Mouse (Mus musculus): ENCODE measurements around the gene Zfp444.

Gene Zfp444

DNA sequence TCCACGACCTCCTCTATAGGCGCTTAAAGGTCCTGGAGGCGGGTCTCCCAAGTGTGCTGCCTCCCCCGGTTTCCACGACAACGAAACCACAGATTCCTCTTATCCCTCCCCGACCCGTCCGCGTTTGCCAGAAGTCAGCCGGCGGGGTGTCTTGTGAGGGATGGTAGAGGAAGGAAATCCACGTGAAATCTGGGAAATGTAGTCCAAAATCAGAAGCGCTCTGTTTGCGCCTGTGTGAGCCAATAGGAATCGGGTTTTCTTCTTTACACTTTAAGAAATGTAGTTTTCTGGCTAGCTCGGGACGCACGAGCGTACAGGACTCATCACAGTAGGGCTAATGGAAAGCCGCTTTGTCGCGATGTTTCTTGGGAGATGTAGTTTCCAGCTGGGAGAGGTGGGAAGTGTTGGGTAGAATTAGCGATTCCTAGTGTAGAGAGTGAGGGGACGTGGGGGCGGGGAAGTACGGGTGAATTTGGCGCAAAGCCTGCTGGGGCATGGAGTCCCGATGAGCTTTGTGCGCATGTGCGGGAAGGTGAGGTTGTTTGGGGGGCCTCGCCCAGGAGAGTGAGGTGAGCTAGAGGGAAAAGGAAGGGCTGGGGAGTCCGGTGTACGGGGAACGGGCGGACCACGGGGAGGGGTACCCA lies at the start of gene Zfp444:
Zfp444 (plus strand) TSS at position 221 of the 644 bp plus-strand sequence.
- peak; percentile 81 for DNase-seq (ENCODE audit: low spot score)

DNA sequence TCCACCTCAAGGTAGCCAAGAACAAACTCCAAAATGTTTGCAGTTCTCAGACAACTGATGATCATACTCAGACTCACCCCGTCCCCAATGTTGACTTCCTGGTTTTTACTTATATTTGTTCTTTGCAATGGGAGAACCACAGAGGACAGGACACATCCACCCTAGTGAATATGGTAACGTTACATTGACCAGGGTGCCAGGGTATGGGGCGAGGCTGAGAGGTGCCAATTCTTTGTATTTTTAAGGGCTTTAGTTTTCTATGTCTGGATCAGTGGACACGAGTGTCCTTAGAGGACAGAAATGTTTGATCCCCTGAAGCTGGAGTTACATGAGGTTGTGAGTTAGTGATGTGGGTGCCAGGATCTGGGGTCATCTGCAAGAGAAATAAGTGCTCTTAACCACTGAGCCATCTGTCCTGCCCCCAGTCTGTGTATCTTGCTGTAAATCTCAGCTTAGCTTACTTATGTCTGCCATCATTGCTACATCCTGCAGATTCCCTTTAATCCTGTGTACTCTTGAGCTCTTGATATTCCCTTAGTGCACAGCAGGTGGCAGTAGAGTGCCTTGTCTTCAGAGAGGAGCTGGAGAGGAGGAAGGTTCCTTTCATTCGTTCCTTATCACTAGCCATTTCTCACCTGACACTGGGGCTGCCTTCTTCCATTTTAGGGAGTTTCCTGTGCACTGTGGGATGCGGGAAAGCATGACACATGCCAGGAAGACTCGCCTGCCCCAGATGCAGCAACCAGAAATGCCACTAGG lies 45.2 kb upstream of the Zfp444 start:
- peak; percentile 39 for DNase-seq (ENCODE audit: low spot score)

DNA sequence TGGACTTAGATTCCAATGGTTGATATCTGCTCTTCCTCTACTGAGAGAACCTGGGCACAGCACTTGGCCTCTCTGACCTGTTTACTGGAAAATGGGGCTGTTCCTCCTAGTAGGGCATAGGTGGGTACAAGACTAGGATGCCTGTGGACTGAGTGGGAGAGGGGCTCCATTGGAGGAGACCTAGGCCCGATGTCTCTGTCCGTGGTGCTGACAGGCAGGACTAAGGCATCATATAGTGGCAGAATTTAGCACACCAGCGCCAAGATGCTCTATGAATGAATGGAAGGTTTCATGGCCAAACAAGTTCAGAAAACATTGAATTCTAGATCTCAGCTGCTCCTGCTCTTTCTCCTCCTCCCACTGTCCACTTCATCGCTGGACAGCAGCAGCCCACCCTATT lies 41.7 kb upstream of the Zfp444 start:
- DNase-seq (ENCODE audit: low spot score) = no peak

DNA sequence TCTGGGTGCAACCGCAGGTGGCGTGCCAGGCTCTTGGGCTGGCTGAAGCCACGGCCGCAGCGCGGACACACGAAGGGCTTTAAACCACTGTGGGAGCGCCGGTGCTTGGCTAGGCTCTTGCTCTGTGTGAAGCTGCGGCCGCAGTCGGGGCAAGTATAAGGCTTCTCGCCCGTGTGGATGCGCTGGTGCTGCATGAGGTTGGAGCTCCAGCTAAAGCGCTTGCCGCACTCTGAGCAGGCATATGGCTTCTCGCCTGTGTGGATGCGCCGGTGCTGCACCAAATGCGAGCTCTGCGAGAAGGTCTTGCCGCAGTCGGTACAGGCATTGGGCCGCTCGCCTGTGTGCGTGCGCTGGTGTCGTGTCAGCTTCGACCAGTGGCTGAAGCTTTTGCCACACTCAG lies 39.4 kb upstream of the Zfp444 start:
- no peak for DNase-seq (ENCODE audit: low spot score)

DNA sequence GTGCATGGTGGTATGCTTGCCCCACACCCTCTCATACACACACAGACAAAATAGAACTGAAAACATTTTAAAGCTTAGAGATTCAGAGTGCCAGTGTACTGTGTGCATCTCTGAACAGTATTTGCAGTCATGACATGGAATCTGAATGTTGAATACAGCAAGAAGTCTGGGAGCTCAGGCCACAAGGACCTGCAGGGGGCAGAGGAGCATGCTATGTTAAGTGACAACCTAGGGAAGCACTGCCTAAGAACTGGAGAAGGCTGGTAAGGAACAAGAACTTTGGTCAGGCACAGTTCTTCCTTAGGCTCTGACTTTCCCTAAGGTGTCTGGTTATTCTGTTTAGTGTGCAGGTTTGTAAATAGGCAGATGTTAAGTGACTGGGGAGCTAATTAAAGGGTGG lies 35.5 kb upstream of the Zfp444 start:
- no peak for DNase-seq (ENCODE audit: low spot score)

DNA sequence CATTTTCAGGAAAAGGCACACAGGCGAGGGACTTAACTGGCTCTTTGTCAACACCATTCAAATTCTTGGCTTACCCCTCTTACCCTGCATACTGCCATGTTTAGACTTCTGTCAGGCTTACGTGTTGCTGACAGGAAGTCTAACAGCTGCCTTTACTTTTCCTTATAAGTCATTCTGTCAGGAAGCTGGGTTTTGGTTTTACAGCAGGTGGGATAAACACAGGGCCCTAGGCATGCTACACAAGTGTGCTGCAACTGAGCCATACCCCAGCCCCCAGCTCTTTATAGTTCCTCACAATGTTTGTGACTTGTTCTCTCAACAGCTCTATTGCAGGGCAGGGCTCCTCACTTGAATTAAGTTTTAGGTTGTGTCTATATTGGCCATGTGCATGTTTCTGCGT lies 32.7 kb upstream of the Zfp444 start:
- no peak for DNase-seq (ENCODE audit: low spot score)

DNA sequence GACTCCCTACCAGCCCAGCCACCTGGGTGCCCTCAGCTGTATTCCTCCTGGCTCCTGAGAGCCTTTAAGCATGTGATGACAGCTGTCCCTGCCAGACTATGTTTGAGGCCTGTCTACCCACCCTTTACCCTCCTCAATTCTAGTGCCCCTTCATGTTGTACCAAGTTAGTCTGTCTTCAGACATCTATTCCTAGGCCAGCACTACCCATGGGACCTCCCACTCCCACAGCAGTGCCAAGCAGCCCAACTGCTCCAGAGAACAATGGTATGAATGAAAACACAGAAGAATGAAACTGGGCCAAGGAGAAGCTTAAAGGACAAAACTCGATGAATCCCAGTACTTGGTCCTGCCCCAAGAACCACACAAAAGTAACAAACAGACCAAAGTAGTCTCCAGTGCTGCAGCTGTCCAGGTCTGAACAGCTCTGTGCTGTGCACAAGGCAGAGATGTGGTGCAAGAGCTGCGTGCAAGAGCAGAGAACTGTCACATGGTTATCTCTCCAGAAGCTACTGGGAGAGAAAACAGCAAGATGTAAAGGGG lies 28.0 kb upstream of the Zfp444 start:
- no peak for DNase-seq (ENCODE audit: low spot score)

DNA sequence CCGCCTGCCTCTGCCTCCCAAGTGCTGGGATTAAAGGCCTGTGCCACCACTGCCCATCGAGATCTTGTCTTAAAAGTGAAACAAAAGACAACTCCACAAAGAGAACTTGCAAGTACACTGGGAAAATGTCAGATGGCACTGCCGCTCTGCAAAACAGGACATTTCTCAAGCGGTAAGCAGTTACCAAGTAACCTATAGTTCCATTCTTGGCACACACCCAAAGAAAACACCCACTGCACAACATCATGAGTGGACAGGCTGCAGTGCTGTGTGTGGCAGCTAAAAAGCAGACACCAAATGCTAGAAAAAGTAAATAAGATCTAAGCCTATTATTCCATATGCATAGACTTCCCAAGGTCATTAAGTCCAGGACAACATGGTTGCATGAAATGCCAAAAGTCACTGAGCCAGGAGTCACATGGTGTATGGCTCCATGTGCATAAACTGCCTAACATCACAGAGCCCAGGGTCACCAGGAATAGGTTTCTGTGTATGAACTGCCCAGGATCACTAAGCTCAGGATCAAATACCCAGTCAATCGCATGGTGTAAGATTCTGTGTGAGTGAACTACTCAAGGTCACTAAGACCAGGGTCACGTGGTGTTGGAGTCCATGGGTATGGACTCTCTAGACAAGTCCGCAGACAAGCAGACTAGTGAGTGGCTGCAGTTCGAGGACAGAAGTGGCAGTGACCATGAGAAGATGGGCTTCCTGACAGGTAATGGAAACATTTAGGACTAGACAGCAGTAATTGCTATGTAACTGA lies 26.4 kb upstream of the Zfp444 start:
- DNase-seq (ENCODE audit: low spot score) = no peak

DNA sequence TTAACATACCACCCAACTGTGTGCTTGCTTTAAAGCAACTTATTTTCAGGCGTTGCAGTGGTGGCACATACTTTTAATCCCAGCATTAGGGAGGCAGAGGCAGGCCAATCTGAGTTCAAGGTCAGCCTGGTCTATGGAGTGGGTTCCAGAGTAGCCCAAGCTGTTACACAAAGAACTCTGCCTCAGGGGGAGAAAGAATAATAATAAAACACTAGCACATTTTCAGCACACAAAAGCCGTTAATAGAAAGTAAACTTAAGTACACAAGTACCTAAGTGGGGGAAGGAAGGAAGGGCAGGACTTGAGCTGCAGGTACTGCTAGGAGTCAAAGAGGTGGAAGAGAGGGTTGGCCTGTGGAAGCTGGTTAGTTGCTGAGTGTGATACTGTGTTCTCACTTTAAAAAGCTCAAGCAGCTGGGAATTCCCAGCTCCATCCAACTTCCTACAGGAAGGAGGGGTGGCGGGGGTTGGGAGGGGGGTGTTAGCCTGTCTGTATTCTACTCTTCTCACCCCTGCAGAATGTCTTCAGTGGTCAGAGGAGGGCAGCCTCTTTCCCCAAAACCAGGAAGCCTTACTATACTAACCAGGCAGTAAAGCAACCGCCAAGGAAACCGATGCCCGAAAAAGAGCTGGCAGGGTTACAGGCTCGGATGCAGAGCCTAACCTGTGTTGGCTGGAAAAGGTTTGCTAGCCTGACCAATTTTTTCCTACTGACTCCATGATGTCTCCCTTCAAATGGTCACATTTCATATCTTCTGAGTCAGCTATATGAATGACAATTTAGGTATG lies 25.6 kb upstream of the Zfp444 start:
- no peak for DNase-seq (ENCODE audit: low spot score)

DNA sequence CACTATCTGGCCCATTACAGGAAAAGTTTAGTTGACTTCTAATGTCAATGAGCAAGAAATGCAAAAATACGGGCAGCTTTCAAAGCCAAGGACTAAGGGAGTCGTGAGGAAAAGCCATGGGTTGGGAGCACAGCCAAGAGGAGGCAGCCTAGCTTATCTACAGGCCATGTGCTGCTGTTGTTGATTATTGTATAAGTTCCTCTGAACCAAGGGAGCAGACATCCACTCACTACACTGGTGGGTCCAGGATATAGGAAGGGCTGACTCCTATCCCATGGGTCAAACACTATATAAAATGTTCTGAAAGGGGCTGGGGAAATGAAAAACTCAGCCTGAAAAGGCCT lies 25.1 kb upstream of the Zfp444 start:
- DNase-seq (ENCODE audit: low spot score) = no peak

DNA sequence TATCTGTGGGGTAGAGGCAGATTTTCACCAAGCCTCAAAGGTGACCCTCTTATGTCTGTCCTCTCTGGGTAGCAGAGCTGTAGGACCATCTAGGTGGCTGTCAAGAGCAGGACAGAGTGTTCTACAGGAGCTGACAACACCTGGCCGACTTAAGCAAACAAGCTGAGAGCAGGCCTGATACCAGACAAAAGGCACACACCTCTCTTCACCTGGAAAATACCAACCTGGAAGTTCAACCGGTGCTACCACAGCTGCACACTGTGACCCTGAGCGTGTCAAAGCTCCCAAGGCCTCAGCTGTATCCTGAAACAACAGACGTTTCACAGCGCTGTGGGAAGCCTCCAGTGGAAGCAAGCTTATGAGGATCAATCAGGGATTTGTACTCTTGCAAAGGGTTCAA lies 24.3 kb upstream of the Zfp444 start:
- no peak for DNase-seq (ENCODE audit: low spot score)

DNA sequence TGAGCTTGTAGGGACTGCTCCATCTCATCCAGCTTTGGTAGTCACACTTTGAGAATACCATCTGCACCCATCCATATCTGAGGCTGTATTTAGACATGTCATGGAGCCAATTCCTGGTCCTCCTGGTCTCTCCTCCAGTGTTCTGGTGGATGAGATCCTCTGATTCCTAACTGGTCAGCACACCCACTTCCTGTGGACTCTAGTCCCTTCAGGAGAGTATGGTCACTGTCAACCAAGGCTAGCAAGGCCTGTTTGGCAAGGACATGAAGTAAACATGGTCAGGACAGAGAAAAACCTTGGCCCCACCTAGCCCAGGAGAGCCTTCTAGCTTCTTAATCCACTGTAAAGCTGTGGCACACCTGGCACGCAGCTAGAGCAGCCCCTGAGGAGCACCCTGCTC lies 20.8 kb upstream of the Zfp444 start:
- DNase-seq (ENCODE audit: low spot score) = no peak

DNA sequence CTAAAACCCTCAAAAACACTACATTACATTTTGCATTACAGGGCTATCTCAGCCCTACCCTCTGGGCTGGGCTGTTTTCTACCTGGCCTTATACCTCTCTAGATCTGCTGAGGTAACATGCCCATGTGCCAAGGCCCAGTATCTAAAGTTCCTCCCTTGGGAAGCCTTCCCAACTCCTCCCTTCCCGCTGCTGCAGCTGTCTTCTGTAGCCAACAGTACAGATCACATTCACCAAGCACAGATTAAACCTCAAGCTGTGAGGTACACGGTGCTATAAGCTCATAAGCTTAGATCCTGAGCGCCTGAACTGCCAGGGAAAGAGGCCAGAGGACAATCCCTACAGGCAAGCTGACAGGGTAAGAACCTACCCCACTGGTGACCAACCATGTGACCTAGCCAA lies 20.0 kb upstream of the Zfp444 start:
- DNase-seq (ENCODE audit: low spot score) = no peak

DNA sequence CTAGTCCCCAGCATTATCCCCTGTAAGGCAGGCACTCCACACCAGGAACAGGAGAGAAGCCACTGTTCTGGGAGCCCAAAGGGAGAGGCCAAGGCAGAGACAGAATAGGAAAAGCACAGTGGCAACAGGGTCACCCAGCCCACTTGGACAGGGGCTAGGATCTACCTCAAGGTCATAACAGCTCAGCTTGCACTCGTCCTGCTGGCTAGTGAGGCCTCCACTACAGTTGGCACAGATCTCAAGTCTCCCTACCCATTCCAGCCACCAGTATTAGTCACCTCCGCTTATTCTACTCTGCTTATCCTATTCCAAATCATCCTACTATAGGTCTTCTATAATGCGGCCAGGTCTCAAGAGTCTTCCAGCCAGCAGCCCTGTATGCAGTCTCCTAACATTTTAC lies 18.9 kb upstream of the Zfp444 start:
- no peak for DNase-seq (ENCODE audit: low spot score)

DNA sequence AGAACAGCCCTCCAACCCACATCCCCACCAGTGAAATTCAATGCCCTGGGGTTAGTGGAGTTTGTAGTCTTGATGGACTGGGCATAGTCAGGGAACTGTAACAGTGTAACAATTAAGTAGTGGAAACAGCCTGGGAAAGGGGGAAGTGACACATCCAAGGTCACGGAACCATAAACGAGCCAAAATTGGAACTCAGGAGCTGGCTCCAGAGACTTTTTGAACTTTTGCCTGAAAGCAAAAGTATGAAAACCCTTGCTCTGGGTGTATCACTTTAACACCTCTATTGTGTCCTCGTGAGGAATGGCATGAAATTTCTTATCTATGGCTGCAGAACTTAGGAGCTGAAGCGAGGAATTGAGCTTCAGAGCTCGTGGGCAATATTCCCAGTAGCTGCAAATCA lies 17.9 kb upstream of the Zfp444 start:
- no peak for DNase-seq (ENCODE audit: low spot score)

DNA sequence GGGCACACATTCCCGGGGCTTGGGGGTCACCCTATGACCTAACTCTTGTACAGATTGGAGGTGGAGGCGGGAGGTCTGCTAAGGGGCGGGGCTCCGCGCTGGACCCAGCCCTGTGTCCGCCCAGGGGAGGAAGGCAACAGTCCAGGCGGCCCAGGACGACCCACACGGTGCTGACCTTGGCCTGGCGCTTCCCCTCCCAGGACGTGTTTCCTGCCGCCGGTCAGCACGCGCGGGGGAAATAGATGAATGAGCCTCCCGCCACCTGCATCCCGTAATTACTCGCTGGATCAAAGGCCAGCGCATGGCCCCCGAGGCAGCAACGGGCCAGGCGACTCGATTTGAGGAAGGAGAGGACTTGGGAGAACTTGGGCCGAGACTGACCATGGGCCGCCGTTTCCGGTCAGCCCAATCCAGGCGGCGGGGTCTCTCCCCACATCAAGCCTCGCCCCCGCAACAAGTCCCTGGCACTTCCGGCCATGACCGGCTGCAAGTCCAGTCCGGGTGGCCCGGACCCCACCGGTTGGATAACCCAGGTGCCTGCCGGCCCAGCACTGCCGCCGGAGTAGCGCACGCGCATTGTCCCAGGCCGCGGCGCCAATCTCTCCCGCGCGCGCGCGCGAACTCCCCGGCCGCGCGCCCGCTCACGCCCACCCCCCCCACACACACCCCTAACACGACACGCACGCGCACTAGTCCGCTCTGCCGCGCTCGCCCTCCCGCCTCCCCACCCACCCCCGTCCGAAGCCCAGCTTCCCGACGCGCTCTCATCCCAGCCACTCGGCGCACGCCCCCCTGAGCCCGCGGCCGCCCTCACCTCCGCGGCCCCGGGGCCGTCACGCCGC lies 16.8 kb upstream of the Zfp444 start:
- peak; percentile 22 for DNase-seq (ENCODE audit: low spot score)

DNA sequence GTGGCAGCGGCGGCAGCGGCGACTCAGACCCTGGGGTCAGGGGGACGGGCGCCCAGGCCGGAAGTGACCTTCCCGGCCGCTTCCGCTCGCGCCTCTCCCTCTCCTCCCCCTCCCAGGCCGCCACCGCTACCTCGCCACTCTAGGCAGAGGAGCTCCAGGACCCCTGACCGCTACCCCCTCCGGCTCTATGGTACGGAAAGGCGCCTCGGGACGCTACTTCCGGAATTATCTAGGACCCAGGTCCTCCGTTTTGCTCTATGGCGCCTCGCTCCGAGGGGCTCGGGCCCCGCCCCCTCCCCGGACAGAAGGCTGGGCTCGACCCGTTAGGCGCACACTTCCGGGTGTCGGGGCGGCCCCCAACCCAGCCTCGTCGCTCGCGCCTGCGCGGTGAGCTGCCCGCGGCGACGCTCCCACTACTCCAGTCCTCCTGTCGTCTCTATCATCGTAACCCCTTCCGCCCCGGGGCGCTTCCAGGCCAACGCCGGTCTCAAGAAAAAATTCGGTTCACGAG lies 16.1 kb upstream of the Zfp444 start, which contains the start of gene Zfp787:
Zfp787 (minus strand) TSS at position 97 of the 511 bp plus-strand sequence.
- peak; percentile 79 for DNase-seq (ENCODE audit: low spot score)

DNA sequence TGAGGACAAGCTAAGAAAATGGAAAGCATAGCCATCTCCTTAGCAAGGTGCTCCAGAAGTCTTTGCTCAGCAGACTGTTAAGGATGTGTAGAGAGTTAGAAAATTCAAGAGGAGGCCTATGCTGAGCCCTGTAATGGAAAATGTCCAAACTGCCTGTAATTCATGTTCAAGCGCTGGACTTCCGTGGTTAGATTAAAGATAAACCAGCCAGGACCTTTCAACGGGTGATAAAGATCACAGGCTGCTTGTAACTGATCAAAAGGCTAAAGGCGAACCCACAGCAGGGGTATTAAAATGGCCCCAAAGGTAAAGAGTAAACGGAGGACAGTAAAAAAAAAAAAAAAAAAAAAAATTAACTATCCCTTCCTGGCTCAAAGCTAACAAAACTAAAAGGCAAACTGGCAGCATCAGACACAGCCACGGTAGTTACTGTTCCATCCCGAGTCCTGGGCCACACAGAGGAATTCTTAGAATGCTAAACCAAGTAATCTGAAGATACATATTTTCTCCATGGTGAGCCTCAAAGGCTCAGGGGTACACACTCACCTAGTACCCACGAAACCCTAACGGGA lies 15.0 kb upstream of the Zfp444 start:
- no peak for DNase-seq (ENCODE audit: low spot score)

DNA sequence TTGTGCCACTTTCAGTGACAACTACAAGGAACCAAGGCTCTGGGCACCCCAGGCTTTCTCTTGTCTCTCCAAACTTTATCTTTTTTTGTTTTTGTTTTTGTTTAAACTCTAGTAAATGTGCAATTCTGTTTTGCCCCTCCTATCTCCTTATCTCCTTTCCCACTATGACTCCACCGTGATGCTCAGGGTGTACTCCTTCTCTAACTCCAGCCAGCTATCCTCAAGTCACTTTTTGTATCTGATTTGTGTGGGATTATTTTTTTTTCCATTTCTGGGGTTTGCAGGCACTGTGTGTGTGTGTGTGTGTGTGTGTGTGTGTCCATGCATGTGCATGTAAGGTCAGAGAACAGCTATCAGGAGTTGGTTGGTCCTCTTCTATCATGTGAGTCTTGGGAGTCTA lies 14.5 kb upstream of the Zfp444 start:
- no peak for DNase-seq (ENCODE audit: low spot score)

DNA sequence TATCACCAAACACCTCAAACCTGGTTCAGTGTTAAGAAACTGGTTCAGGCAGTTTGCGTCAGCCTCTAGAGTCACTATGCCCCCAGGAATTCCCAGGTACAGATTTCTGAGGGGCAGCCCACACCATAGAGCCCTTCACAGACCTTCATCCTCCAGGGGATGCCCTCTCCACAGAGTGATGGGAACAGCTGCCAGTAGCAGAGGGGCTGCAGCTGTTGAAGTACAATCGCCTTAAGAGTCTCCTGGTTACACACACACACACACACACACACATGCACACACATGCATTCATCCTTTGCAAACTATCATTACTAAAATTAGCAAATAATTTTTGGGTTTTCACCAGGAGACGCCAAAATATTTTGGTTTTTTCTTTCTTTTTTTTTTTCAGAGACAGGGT lies 12.4 kb upstream of the Zfp444 start:
- DNase-seq (ENCODE audit: low spot score) = no peak

DNA sequence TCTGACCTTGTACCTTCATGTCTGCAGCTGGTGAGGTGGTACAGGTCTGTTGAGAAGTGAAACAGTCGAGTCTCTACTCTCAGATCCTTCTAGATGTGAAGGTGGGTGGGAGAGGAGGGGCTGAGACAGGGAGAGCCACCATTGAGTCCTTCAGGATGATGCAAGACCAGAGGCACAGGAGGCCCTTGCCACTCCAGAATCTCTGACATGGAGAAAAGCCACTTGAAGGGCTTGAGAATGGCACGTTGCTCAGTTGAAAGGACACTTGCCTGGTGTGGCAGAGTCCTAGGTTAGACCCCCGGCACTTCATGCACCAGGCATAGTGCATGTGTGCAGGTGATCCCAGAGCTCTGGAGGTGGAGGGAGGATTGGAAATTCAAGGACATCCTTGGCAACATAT lies 10.5 kb upstream of the Zfp444 start:
- no peak for DNase-seq (ENCODE audit: low spot score)

All from spleen, adult 12 weeks (tissue).